Mouse (Mus musculus) thymus, adult 2 months (tissue): ENCODE measurements at regions not wholly inside any gene's neighbourhood (a gene's known extent, or its start where the extent isn't known, plus 50 kb on each side); places are given as distances from the start of the nearest gene placed in this dataset.

ENCODE experiments used
- DNase-seq: peaks from one replicate; pipeline ENCODE4 v3.0.0; 2021
- H3K27ac ChIP-seq: fragments of 200-500 bp; 2 replicates; pipeline ENCODE4 v1.5.1; 2012; ENCODE audit warnings: low read length, control low read depth; ENCODE audit not compliant: control insufficient read depth, insufficient read depth
- H3K27me3 ChIP-seq: fragments of 200-500 bp; 2 replicates; pipeline ENCODE4 v1.6.1; 2012; ENCODE audit warnings: mild to moderate bottlenecking, low read length, moderate library complexity, mixed read lengths; ENCODE audit not compliant: control insufficient read depth, insufficient read depth
- H3K36me3 ChIP-seq: fragments of 200-500 bp; 2 replicates; pipeline ENCODE4 v1.6.1; 2012; ENCODE audit warnings: mild to moderate bottlenecking, low read length, moderate library complexity; ENCODE audit not compliant: control insufficient read depth, insufficient read depth
- H3K4me1 ChIP-seq: fragments of 200-500 bp; replicated peaks from 2 replicates; pipeline ENCODE4 v1.6.1; 2012; ENCODE audit warnings: low read length; ENCODE audit not compliant: control insufficient read depth, insufficient read depth
- H3K4me3 ChIP-seq: fragments of 200-500 bp; 2 replicates; pipeline ENCODE4 v1.5.1; 2012; ENCODE audit warnings: mild to moderate bottlenecking, low read length, control low read depth, moderate library complexity; ENCODE audit not compliant: control insufficient read depth, insufficient read depth
- CTCF ChIP-seq: fragments of 200-500 bp; IDR thresholded peaks from 2 replicates; pipeline ENCODE4 v1.5.1; 2012; ENCODE audit warnings: mild to moderate bottlenecking, control low read depth, low read length, moderate library complexity, borderline replicate concordance; ENCODE audit not compliant: control insufficient read depth, poor library complexity, insufficient read depth; ENCODE audit errors: extremely low read depth
- POLR2A ChIP-seq: fragments of 200-500 bp; IDR thresholded peaks from 2 replicates; pipeline ENCODE4 v1.6.1; 2012; ENCODE audit warnings: mild to moderate bottlenecking, low read length, control low read depth, moderate library complexity; ENCODE audit not compliant: control insufficient read depth, poor library complexity, insufficient read depth; ENCODE audit errors: extremely low read depth
- WGBS: fragments of 180-500 bp; shearing (Covaris S2); methylation state at CpG from one replicate; pipeline ENCODE4 v1.1.7; 2018; 5-methylcytosine and 5-hydroxymethylcytosine counted together

DNA sequence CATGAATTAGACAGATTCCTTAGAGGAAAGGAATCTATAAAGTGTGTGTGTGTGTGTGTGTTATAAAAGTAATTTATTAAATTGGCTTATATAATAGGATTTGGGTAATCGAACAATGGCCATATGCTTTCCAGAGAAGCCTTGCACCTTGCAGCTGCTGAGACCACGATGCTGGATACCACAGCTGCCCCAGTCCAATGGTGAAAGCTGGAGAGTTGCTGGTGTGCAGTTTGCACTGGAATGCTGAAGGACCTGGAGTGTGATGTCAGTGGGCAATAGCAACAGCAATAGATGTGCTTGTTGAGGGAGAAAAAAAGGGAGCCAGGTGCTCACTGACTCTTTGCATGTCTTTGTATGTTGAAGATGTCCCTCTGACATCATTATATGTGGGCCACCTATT, 207.3 kb downstream of the Gm5426 start:
- no peak overlapping the region for H3K27ac ChIP-seq
- TF ChIP-seq CTCF = no peak
- TF ChIP-seq POLR2A = no peak
- H3K4me3 ChIP-seq = no peak overlapping the region
- 84% methylated on average over 2 of the region's 2 CpGs for WGBS
- DNase-seq = no peak
- H3K27me3 ChIP-seq = no peaks in the 10 kb centered on the region
- H3K36me3 ChIP-seq = no peaks in the 10 kb centered on the region
- H3K4me1 ChIP-seq = no peaks in the 10 kb centered on the region

DNA sequence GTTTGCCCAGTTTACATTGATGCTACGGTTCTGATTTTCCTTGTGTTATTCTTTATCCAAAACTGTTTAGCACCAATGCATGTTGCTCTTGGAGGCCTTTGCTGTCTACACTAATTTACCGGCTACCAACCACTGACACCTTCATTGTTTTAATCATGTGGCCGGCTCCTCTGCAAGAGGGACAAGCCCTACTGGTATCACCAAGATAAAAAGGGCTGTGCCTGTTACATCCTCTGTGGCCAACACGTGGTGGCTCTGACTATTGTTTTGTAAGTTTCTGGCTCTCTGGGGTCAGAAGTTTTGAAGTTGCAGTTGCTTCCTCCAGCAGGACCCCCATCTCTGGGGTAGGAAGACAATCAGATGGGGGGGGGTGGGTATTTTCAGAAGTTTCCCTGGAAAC, 214.3 kb downstream of the Gm5426 start:
- TF ChIP-seq CTCF = no peak
- no peak for TF ChIP-seq POLR2A
- Histone ChIP-seq H3K4me3 (no peak overlapping the region), H3K27me3 (no peaks in the 10 kb centered on the region), H3K4me1 (no peaks in the 10 kb centered on the region), H3K27ac (no peak overlapping the region), H3K36me3 (no peaks in the 10 kb centered on the region)
- no peak for DNase-seq
- 81% methylated on average over 4 of the region's 4 CpGs for WGBS

- Histone ChIP-seq H3K4me3 (no peak overlapping the region), H3K27me3 (no peaks in the 10 kb centered on the region), H3K4me1 (no peaks in the 10 kb centered on the region), H3K36me3 (no peaks in the 10 kb centered on the region), H3K27ac (no peak overlapping the region)
- WGBS = 94% methylated on average over 7 of the region's 7 CpGs
- TF ChIP-seq POLR2A (no peak), CTCF (no peak)
- no peak for DNase-seq
Measured at GRCm38 (mm10) chr10:96351320-96351719, 214.9 kb downstream of the Gm5426 start.

- Histone ChIP-seq H3K27ac (no peak overlapping the region; the same call in 1 of the 2 replicates), H3K36me3 (no peaks in the 10 kb centered on the region), H3K4me1 (peaks cover 2% of the 10 kb centered on the region; the same call in 1 of the 2 replicates), H3K4me3 (no peak overlapping the region), H3K27me3 (no peaks in the 10 kb centered on the region)
- DNase-seq = no peak
- WGBS = 85% methylated on average over 1 of the region's 1 CpGs
- TF ChIP-seq CTCF = no peak
- TF ChIP-seq POLR2A = no peak
Measured at GRCm38 (mm10) chr10:96356980-96357624, 220.7 kb downstream of the Gm5426 start.

DNA sequence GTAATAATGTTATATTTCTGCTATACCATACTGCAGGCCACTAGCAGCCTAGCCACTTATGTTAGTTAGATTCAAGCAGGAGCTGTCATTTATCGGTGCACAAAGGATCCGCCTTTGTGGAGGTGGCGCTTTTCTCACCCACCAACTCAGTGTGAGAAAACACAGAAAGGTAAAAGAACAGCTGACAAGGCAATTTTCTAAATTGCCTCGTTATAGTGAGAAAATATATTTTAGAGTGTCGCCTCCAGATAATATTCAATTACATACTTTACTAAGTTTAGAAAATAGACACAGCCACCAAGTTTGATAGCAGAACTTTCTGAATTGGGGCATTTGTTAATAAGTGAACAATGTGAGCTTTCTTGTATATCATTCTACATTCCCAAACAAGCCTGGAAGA, 221.2 kb downstream of the Gm5426 start:
- DNase-seq = no peak
- Histone ChIP-seq H3K27ac (no peak overlapping the region), H3K4me3 (no peak overlapping the region), H3K27me3 (no peaks in the 10 kb centered on the region), H3K4me1 (peaks cover 2% of the 10 kb centered on the region; the same call in 1 of the 2 replicates), H3K36me3 (no peaks in the 10 kb centered on the region)
- TF ChIP-seq POLR2A (no peak), CTCF (no peak)
- WGBS = 92% methylated on average over 5 of the region's 5 CpGs

DNA sequence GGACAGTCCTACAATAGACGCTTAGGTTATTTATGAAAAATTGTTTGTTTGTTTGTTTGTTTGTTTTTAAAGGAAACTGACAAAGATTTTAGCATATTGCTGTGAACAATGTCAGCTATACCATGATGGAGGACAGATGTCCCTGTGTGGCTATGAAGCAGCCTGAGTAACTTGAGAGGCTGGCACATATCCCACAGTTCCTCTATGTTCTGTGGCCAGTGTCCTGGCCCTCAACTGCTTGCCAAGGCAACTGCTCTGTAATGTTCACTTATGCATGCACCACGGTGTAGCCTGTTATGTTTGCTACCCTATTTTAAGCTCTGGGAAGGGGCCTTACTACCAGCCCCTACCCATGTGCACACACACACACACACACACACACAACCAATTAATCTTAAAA, 222.6 kb downstream of the Gm5426 start:
- DNase-seq = no peak
- Histone ChIP-seq H3K36me3 (no peaks in the 10 kb centered on the region), H3K27me3 (no peaks in the 10 kb centered on the region), H3K27ac (no peak overlapping the region), H3K4me1 (peaks cover 2% of the 10 kb centered on the region; the same call in 1 of the 2 replicates), H3K4me3 (no peak overlapping the region)
- 89% methylated on average over 2 of the region's 2 CpGs for WGBS
- TF ChIP-seq POLR2A (no peak), CTCF (no peak)

- no peak for DNase-seq
- Histone ChIP-seq H3K36me3 (no peaks in the 10 kb centered on the region), H3K4me1 (no peaks in the 10 kb centered on the region), H3K4me3 (no peak overlapping the region), H3K27me3 (no peaks in the 10 kb centered on the region), H3K27ac (no peak overlapping the region)
- WGBS = 98% methylated on average over 3 of the region's 3 CpGs
- TF ChIP-seq POLR2A = no peak
- no peak for TF ChIP-seq CTCF
Measured at GRCm38 (mm10) chr10:96362211-96362610, 225.8 kb downstream of the Gm5426 start.
